In genomic region chr6:85223498-85224150, GRCm38 (mm10) we compare ENCODE assay signal across 18 mouse cellular contexts. TPM values are rescaled to one million over a fixed set of nuclear protein-coding genes. Genes with fewer than 3 reads are reported as not detected.
A peak's percentile ranks its signal among the peaks of the same experiment; 100 is the strongest.
DNase-seq lines count a peak whose midpoint lies in the region; ATAC-seq and TF ChIP-seq lines count a peak whose summit lies in the region.
"Had no signal": no experiment of that assay in that cellular context is flagged by ENCODE, and none has a peak within 500 bp of the region (broad histone marks: within the 10 kb centered on the region; RNA-seq: fewer than 3 reads in every experiment).

No protein-coding gene starts in this region.

- peak overlapping the region; percentile 34 for H3K27ac ChIP-seq in forebrain, embryonic 15.5 days (replicated peaks)
- H3K27ac ChIP-seq in lung, postnatal 0 days (ENCODE audit: low read length), result no peak overlapping the region
- H3K27ac ChIP-seq: hindbrain, embryonic 15.5 days had no signal

- H3K9me3 ChIP-seq in forebrain, embryonic 15.5 days, result no peaks in the 10 kb centered on the region
- H3K9me3 ChIP-seq in lung, postnatal 0 days (ENCODE audit: low read length), result no peaks in the 10 kb centered on the region
- H3K9me3 ChIP-seq: hindbrain, embryonic 15.5 days; megakaryocyte, embryonic 14.5 days had no signal

- no peak overlapping the region for H3K9ac ChIP-seq in forebrain, embryonic 15.5 days (replicated peaks)
- H3K9ac ChIP-seq in lung, postnatal 0 days (replicated peaks; ENCODE audit: low read depth), result no peak overlapping the region
- H3K9ac ChIP-seq: hindbrain, embryonic 15.5 days had no signal

- H3K27me3 ChIP-seq in forebrain, embryonic 15.5 days, result no peaks in the 10 kb centered on the region
- no peaks in the 10 kb centered on the region for H3K27me3 ChIP-seq in lung, postnatal 0 days (replicated peaks; ENCODE audit: insufficient read depth, low read length)

- no peak overlapping the region for H3K4me2 ChIP-seq in forebrain, embryonic 15.5 days (replicated peaks)
- H3K4me2 ChIP-seq in lung, postnatal 0 days (replicated peaks; ENCODE audit: low read depth, low read length), result no peak overlapping the region
- H3K4me2 ChIP-seq: hindbrain, embryonic 15.5 days had no signal

- no peak for TF ChIP-seq CTCF in brain, embryonic 14.5 days (IDR thresholded peaks at IDR 0.05; ENCODE audit: borderline replicate concordance, extremely low read depth, insufficient read depth, insufficient read length)
- no peak for TF ChIP-seq CTCF in lung, postnatal 0 days (IDR thresholded peaks at IDR 0.05)

- H3K4me3 ChIP-seq in forebrain, embryonic 15.5 days, result no peak overlapping the region
- no peak overlapping the region for H3K4me3 ChIP-seq in lung, postnatal 0 days (ENCODE audit: low read depth, low read length)
- H3K4me3 ChIP-seq: hindbrain, embryonic 15.5 days; megakaryocyte, embryonic 14.5 days; myocyte had no signal

- TF ChIP-seq EP300 in lung, postnatal 0 days (IDR thresholded peaks at IDR 0.05), result no peak

- no peak for TF ChIP-seq POLR2A in brain, embryonic 14.5 days (IDR thresholded peaks at IDR 0.05; ENCODE audit: borderline replicate concordance, extremely low read depth, insufficient read depth, insufficient read length, poor library complexity, severe bottlenecking)

- peaks cover 49% of the 10 kb centered on the region for H3K4me1 ChIP-seq in forebrain, embryonic 15.5 days
- H3K4me1 ChIP-seq in lung, postnatal 0 days (ENCODE audit: insufficient read depth, low read depth, low read length), result no peaks in the 10 kb centered on the region
- H3K4me1 ChIP-seq: megakaryocyte, embryonic 14.5 days had no signal

- 0 out of 2 replicates have a peak, but pooled peaks have one; percentile 11 for ATAC-seq in forebrain, embryonic 15.5 days (replicated peaks)
- ATAC-seq in lung, postnatal 0 days, result no peak

- peak; percentile 48 for DNase-seq in adrenal gland, postnatal 10 days
- DNase-seq in adrenal gland, postnatal 25 days, result no peak
- peak; percentile 63 for DNase-seq in brain, embryonic 14.5 days (ENCODE audit: low read depth)
- peak; percentile 67 for DNase-seq in embryo, embryonic 10.5 days (ENCODE audit: low spot score)
- no peak for DNase-seq in lung, postnatal 0 days (ENCODE audit: low spot score)
- no peak for DNase-seq in kidney, adult 18-20 months
- no peak for DNase-seq in left cerebral cortex, postnatal 4 days
- DNase-seq: liver; lung, adult 2 months; right cerebral cortex, postnatal 25 days had no signal

- 36% methylated on average over 14 of the region's 14 CpGs for WGBS in forebrain, embryonic 15.5 days
- WGBS in lung, postnatal 0 days, result 50% methylated on average over 14 of the region's 14 CpGs

- intact Hi-C loops in left cerebral cortex, postnatal 4 days (cut with DNase I), result no loop called here

- H3K36me3 ChIP-seq in forebrain, embryonic 15.5 days, result no peaks in the 10 kb centered on the region
- no peaks in the 10 kb centered on the region for H3K36me3 ChIP-seq in lung, postnatal 0 days (ENCODE audit: insufficient read depth, low read length)
- H3K36me3 ChIP-seq: hindbrain, embryonic 15.5 days had no signal

RNA-seq across cellular contexts. Expression of gene Emx1, which starts 36.4 kb away (rescaled TPM):
- total RNA-seq in adrenal gland, postnatal 10 days (2021), result not detected
- total RNA-seq in adrenal gland, postnatal 25 days (2021), result not detected in 2 replicates
- polyA plus RNA-seq in brain, embryonic 14.5 days (2012; rRNA removed), result 13.9 and 69.3 TPM in 2 replicates
- polyA plus RNA-seq in forebrain, embryonic 15.5 days (2015; fragmentation: Nextera tagmentation; extraction: Ambion mirVana), result 68.9 and 78.8 TPM in 2 replicates
- not detected in 2 replicates for polyA plus RNA-seq in lung, postnatal 0 days (2015; fragmentation: Nextera tagmentation; extraction: Ambion mirVana)
- 10 to 100 TPM; 41.1 to 50.2 TPM for total RNA-seq in left cerebral cortex, postnatal 4 days (2021)
- total RNA-seq: ES-E14; granulocyte monocyte progenitor cell, adult 5-6 weeks had no signal
- polyA plus RNA-seq: heart, embryonic 16.5 days; lung, adult 2 months; myocyte; stomach, embryonic 14.5 days had no signal

Comparison
In these comparisons a context has a peak if more than half of its experiments do, and no peak if none do; other contexts are left out.
1. DNase-seq: peak in adrenal gland, postnatal 10 days (single experiment), brain, embryonic 14.5 days (single experiment) and embryo, embryonic 10.5 days (single experiment); none in adrenal gland, postnatal 25 days (single experiment), lung, postnatal 0 days (single experiment), kidney, adult 18-20 months (single experiment) and left cerebral cortex, postnatal 4 days (single experiment).
2. RNA of gene Emx1, which starts 36.4 kb away (total RNA-seq): 41.1 to 50.2 TPM in left cerebral cortex, postnatal 4 days; not detected in adrenal gland, postnatal 10 days and not detected in adrenal gland, postnatal 25 days; every median in the first group is over 10 times any median in the second.